Mouse (Mus musculus) kidney, adult 2 months (tissue): Measurements from ENCODE around the gene Gm11273. TPM values are rescaled to one million over a fixed set of nuclear protein-coding genes. Genes with fewer than 3 reads are reported as not detected.
"Not testable (repeated sequence)": the region's sequence is repeated elsewhere in the genome, so short reads cannot be mapped to it uniquely, and the experiment has no call there.

Experiments
- DNase-seq: peaks from one replicate; pipeline ENCODE4 v3.0.0; 2021
- H3K27ac ChIP-seq: fragments of 200-500 bp; 2 replicates; pipeline ENCODE4 v1.5.1; 2012; ENCODE audit warnings: low read depth, low read length, control low read depth, inconsistent platforms; ENCODE audit not compliant: insufficient read depth
- H3K27me3 ChIP-seq: fragments of 200-500 bp; replicated peaks from 2 replicates; pipeline ENCODE4 v1.6.1; 2012; ENCODE audit warnings: mild to moderate bottlenecking, moderate library complexity, low read length, inconsistent platforms; ENCODE audit not compliant: control insufficient read depth, insufficient read depth
- H3K36me3 ChIP-seq: fragments of 200-500 bp; 2 replicates; pipeline ENCODE4 v1.6.1; 2012; ENCODE audit warnings: mild to moderate bottlenecking, moderate library complexity, low read length, inconsistent platforms; ENCODE audit not compliant: control insufficient read depth, insufficient read depth
- H3K4me1 ChIP-seq: fragments of 200-500 bp; 2 replicates; pipeline ENCODE4 v1.6.1; 2011; ENCODE audit warnings: low read length; ENCODE audit not compliant: control insufficient read depth, insufficient read depth
- H3K4me3 ChIP-seq: fragments of 200-500 bp; 2 replicates; pipeline ENCODE4 v1.5.1; 2011; ENCODE audit warnings: mild to moderate bottlenecking, low read depth, low read length, control low read depth; ENCODE audit not compliant: insufficient read depth
- CTCF ChIP-seq: fragments of 200-500 bp; conservative IDR thresholded peaks from 2 replicates; pipeline ENCODE4 v1.5.1; 2011; ENCODE audit warnings: low read depth, mild to moderate bottlenecking, control low read depth, low read length, moderate library complexity, mixed read lengths; ENCODE audit not compliant: insufficient read depth, insufficient read length
- POLR2A ChIP-seq: fragments of 200-500 bp; IDR thresholded peaks from one replicate; pipeline ENCODE4 v1.6.1; 2011; ENCODE audit warnings: low read depth, low read length, control low read depth
- WGBS: fragments of 180-500 bp; shearing (Covaris S2); methylation state at CpG from one replicate; pipeline ENCODE4 v1.1.7; 2018; 5-methylcytosine and 5-hydroxymethylcytosine counted together
- polyA plus RNA-seq: library from polyadenylated mRNA; depleted of rRNA; stranded (reverse); fragments of >200 nt; gene quantifications from 2 replicates; pipeline ENCODE4 v1.2.3, GENCODE M21; 2012

Gm11273 gene
- polyA plus RNA-seq, 1 experiment = 54.6 TPM

DNA sequence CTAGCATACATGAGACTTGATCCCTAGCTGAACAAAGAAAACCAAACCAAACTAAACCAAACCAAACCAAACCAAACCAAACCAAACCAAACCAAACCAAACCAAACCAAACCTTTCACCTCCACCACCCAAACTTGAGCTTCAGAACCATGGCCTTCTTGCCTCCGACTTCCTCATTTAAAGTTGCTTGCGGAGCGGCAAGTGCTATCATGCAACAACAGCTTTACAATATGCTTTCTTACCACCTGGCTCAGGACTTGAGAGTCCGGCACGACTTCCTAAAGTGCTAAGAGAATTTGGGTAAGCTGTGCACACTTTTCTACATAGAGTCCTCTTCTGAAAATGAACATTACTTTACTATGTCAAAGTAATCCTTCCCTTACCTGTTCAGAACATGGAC lies 1.1 kb upstream of the Gm11273 start:
- H3K4me1 ChIP-seq = no peaks in the 10 kb centered on the region
- 91% methylated on average over 5 of the region's 5 CpGs for WGBS
- no peak overlapping the region for H3K27ac ChIP-seq
- no peaks in the 10 kb centered on the region for H3K27me3 ChIP-seq
- no peak overlapping the region for H3K4me3 ChIP-seq
- H3K36me3 ChIP-seq = no peaks in the 10 kb centered on the region
- TF ChIP-seq CTCF (no peak), POLR2A (no peak)
- DNase-seq = no peak

DNA sequence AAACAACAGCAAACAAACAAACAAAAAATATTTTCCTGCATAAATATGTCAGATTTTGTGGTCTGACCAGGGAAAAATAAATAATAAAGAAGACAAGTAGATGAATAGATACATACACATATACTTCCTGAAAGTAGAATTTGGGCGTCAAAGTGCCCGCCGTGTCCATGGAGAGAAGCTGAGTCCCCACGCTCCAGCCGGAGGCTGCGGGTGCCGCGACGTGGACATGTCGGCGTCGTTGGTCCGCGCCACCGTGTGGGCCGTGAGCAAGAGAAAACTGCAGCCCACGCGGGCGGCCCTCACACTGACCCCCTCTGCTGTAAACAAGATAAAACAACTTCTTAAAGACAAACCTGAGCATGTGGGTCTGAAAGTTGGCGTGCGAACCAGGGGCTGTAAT lies 6.1 kb downstream of the Gm11273 start, which contains the start of gene AK157302:
TSS of gene AK157302 (plus strand) at position 144 of the 400 bp plus-strand sequence.
- Histone ChIP-seq H3K36me3 (no peaks in the 10 kb centered on the region), H3K27me3 (no peaks in the 10 kb centered on the region), H3K27ac (no peak within 1 kb of the TSS), H3K4me3 (no peak within 1 kb of the TSS), H3K4me1 (no peaks in the 10 kb centered on the region)
- TF ChIP-seq CTCF = no peak
- no peak for TF ChIP-seq POLR2A
- 94% methylated on average over 21 of the region's 21 CpGs for WGBS
- DNase-seq = peak; percentile 7

DNA sequence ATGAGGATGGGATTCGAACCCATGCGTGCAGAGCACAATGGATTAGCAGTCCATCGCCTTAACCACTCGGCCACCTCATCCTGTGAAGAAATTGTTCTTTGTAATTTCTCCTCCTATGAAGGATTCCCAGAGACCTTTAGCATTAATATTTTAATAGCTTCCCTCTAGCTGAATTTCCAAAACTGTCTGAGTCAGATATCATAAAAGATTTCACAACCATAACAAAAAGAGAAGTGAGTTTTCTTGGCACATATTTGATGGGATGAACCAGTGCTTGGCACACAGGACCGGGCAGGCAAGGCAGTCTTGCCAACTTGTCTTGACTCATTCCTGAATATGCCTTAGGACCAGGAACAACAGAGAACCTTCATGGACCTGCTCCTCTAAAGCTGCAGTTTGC lies 8.4 kb downstream of the Gm11273 start:
- H3K36me3 ChIP-seq = no peaks in the 10 kb centered on the region
- no peaks in the 10 kb centered on the region for H3K4me1 ChIP-seq
- no peaks in the 10 kb centered on the region for H3K27me3 ChIP-seq
- no peak for DNase-seq
- H3K4me3 ChIP-seq = no peak overlapping the region
- TF ChIP-seq CTCF (no peak), POLR2A (no peak)
- H3K27ac ChIP-seq = no peak overlapping the region
- WGBS = 92% methylated on average over 5 of the region's 5 CpGs

DNA sequence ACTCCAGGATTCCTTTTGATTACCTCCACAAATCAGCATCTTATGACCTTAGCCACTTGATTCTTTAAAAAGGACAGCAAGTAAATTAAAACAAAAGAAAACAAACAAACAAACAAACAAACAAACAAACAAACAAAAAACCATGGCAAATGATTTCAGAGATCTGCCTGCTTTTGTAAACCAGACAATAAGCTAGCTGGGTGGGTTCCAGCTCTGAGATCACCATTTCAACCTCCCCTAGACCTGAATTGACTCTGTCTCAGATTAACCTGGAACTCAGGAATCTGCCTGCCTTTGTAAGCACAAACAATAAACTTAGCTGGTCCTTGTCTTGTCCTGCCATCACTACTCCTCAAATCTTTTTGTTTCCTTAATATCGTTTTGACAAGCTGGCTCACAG lies 14.3 kb downstream of the Gm11273 start:
- WGBS = 90% methylated on average over 1 of the region's 1 CpGs
- Histone ChIP-seq H3K27me3 (no peaks in the 10 kb centered on the region), H3K27ac (no peak overlapping the region), H3K4me1 (no peaks in the 10 kb centered on the region), H3K4me3 (no peak overlapping the region), H3K36me3 (no peaks in the 10 kb centered on the region)
- no peak for TF ChIP-seq CTCF
- TF ChIP-seq POLR2A = no peak
- DNase-seq = no peak

DNA sequence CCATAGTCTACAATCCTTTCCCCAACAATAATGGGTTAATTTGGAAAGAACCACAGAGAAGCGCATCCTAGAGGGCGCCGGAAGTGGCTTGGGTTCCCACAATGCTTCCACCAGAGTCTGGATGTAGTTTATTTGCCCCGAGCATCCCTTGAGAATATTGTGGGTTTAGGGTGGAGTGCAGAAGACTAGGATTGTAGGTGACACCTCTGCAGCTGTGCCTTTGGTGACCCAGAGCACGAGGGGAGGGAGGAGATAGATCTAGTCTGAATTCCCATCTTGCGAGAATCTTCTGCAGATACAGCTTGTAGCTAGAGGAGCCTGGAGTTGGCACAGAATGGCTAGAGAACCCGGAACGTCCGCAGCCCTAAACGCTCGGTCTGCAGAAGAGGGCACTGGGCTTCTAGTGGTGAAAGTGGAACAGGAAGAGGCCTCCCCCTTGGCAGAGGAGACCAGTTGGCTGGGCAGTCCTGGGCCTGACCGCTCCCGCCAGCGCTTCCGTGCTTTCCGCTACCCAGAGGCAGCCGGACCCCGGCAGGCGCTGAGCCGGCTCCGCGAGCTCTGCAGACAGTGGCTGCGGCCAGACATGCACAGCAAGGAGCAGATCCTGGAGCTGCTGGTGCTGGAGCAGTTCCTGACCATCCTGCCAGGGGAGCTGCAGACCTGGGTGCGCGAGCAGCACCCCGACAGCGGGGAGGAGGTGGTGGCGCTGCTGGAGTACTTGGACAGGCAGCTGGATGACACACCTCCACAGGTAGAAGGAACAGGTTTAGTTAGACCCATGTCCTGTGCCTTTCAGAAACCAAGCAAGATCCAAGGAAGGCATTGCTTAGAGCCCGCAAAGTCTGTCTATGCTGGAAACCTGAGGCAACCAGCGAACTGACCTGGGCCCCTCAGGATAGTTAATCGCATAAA lies 22.2 kb downstream of the Gm11273 start, which contains the start of the genes Zkscan4 and Gm10065:
TSS of gene Zkscan4 (plus strand) at position 149 of the 912 bp plus-strand sequence.
TSS of gene Gm10065 (minus strand) at position 683 of the 912 bp plus-strand sequence.
- Histone ChIP-seq H3K27ac (peak within 1 kb of the TSS; percentile 65), H3K4me3 (peak within 1 kb of the TSS; percentile 54)
- WGBS = 2% methylated on average over 31 of the region's 31 CpGs
- not testable (repeated sequence) for H3K4me1 ChIP-seq, H3K36me3 ChIP-seq, H3K27me3 ChIP-seq
- peak; percentile 75 for DNase-seq

DNA sequence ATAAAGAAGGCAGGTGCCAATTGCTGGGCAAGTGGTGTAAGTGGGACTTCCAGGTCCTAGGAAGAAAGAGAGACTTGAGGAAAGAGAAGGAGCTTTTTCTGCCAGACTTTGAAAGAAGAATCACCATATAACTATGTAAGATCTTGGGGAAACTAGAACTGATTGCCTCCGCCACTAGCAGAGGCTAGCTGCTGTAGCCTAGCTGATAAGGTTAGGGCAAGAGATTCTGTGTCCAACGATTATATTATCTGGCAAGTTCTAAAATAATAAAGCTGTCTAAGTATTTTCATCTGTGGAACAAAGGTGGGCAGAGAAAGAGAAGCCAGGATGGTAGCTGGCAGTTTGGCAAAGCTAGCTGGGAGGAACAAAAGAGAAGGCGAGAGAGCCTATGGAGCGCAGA lies 28.8 kb downstream of the Gm11273 start:
- 53% methylated on average over 4 of the region's 4 CpGs for WGBS
- Histone ChIP-seq H3K4me3 (no peak overlapping the region), H3K27ac (no peak overlapping the region), H3K36me3 (no peaks in the 10 kb centered on the region), H3K27me3 (no peaks in the 10 kb centered on the region), H3K4me1 (no peaks in the 10 kb centered on the region)
- TF ChIP-seq POLR2A (no peak), CTCF (no peak)
- no peak for DNase-seq

DNA sequence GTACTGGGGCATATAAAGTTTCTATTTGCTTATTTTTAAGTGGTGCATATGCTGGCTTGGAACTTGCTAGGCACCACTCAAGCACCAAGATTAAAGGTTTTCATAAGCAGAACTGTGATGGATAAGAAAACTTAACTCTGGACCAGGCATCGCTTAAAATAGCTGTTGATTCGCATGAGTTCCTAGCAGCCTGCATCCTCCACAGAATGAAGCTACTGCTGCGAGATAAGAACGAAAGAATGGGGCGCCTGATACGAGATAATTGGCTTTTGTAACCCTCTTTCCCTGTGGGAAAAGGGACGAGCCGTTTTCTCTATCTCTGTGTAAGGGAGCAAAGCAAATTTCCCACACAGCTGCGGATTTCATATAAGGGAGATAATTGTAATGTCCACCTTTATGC lies 32.1 kb downstream of the Gm11273 start:
- Histone ChIP-seq H3K27ac (no peak overlapping the region), H3K36me3 (no peaks in the 10 kb centered on the region), H3K27me3 (no peaks in the 10 kb centered on the region), H3K4me3 (no peak overlapping the region), H3K4me1 (no peaks in the 10 kb centered on the region)
- TF ChIP-seq CTCF (no peak), POLR2A (no peak)
- WGBS = 57% methylated on average over 9 of the region's 9 CpGs
- DNase-seq = no peak
